Mouse (Mus musculus): ENCODE measurements around the gene Sphk2. TPM values are rescaled to one million over a fixed set of nuclear protein-coding genes. Genes with fewer than 3 reads are reported as not detected.

Gene Sphk2
- polyA plus RNA-seq, 1 experiment from 2014 or later: 15.6 TPM

DNA sequence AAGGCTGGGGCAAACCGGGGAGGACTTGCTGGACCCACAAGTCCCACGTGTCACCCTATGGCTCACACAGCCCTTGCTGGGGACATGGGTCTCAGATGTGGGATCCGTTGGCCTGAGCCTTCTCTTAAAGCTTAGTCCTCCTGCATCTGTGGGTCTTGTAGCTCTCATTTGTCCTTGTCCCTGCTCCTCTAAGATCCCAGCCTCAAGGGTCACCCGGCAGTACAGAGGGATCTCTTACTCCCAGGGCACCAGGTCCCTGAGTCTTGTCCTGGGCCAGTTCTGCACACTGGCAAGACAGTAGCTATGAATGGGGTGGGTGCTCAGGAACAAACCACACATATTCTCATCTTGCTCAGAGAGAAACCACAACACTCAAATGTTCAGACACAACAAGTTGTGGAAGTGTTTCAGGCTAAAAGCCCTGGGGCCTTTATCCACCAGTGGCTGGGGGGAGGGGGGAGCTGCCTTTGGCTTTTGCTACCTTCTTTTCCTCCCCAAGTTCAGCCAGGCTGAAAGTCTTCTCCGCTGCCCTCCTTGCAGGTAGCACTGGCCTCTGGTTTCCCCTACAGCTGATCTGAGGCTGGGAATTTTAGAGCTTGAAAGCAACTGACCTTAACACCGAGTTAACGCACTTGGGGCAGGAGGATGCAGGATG lies 34.3 kb downstream of the Sphk2 start, which contains the start of gene Ntn5:
Gene Ntn5, plus strand, starts transcription at position 627 of the 655 bp plus-strand sequence.
- H3K27me3 ChIP-seq (ENCODE audit: control insufficient read depth, insufficient read depth, low read length): no peaks in the 10 kb centered on the region
- no peaks in the 10 kb centered on the region for H3K9me3 ChIP-seq (ENCODE audit: control insufficient read depth, low read length)
- H3K4me3 ChIP-seq (ENCODE audit: low read depth, low read length): no peak within 1 kb of the TSS
- H3K27ac ChIP-seq (ENCODE audit: low read depth, low read length): no peak within 1 kb of the TSS
- WGBS: 83% methylated on average over 7 of the region's 7 CpGs
- no peak within 1 kb of the TSS for H3K9ac ChIP-seq (replicated peaks; ENCODE audit: low read depth, low read length)
- H3K36me3 ChIP-seq (ENCODE audit: control insufficient read depth, insufficient read depth, low read length): no peaks in the 10 kb centered on the region
- no peaks in the 10 kb centered on the region; the same call in 1 of the 2 replicates for H3K4me1 ChIP-seq (ENCODE audit: control insufficient read depth, insufficient read depth, low read length)
- H3K4me2 ChIP-seq (ENCODE audit: low read depth, low read length): no peak within 1 kb of the TSS
- ATAC-seq (ENCODE audit: low read depth): no peak

DNA sequence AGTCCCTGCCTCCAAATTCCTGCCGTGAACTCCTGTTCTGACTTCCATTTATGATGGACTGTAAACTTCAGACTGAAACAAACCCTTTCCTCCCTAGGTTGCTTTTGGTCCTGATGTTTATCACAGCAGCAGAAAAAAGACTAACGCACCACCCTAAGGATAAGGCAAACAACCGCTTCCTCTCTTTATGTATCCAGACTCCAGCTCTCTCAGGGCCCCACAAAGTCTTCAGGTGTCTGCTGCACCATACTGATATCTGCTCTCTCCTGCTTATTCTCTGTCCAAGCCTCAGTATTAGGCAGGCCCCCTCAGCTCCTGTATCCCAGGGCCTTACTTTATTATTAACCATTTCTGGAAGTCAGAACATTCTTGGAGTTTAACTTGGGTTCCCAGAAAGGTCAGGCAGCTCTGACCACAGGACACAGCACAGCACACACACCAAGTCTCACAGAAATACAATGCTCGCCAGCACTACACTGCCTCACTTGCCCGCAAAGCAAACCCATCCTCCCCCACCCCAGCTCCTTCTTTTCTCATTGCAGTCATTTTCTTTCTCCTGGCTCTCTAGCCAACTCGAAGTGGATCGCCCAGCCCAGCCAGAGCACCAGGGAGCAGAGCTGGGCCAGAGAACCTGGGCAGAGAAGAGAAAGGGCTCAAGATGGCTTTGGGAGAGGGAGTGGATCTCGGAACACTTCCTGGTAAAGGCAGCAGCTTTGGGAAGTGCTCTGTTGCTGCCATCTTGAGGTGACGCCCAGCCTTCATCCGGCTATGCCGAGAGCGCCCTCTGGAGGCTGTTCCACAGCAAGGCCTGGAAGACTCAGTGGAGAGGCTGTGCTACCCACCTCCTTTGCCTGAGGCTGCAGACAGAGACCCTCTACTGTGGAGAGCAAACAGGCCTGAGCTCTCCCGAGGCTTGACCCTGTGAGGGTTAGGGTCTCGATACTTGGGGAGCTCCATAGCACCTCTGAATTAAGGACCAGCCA lies 35.4 kb downstream of the Sphk2 start:
- 30% methylated on average over 14 of the region's 14 CpGs for WGBS
- peak; percentile 64; the same call in 1 of the 2 replicates for ATAC-seq (ENCODE audit: low read depth)

DNA sequence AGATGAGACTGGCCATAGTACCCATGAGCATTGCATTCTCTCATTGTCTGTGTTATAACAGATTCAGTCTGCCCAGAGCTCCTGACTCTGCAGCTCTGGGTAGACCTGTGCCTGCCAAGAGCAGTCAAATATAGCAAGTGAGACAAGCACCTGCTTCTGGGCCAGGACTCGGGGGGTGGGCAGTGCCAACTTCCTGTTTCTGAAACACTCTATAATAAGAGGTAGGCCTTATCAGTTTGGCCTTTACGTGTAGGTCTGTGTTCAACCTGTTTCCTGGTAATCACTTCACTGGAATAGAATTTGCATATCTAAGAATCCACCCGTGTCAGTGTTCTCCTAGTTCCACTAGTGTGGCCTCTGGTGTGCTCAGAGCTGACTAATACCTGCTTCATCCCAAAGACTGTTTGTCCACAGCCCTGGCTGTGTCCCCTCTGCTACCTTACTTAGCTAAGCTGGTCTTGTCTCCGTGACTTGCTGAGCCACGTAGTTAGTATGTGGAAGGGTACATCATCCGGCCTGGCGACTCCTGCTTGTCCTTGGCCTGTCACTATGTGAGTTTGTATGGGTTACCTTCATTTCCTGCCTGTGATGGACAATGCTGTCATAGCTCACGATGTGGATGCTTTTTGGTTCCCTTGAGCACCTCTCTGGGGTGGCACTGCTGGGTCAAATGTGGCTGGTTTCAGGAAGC lies 36.6 kb downstream of the Sphk2 start:
- H3K4me2 ChIP-seq (ENCODE audit: low read depth, low read length): no peak overlapping the region
- H3K36me3 ChIP-seq (ENCODE audit: control insufficient read depth, insufficient read depth, low read length): no peaks in the 10 kb centered on the region
- H3K27ac ChIP-seq (ENCODE audit: low read depth, low read length): no peak overlapping the region
- no peak for ATAC-seq (ENCODE audit: low read depth)
- 88% methylated on average over 8 of the region's 8 CpGs for WGBS
- H3K27me3 ChIP-seq (ENCODE audit: control insufficient read depth, insufficient read depth, low read length): no peaks in the 10 kb centered on the region
- no peak overlapping the region for H3K9ac ChIP-seq (replicated peaks; ENCODE audit: low read depth, low read length)
- no peaks in the 10 kb centered on the region for H3K9me3 ChIP-seq (ENCODE audit: control insufficient read depth, low read length)
- H3K4me3 ChIP-seq (ENCODE audit: low read depth, low read length): no peak overlapping the region
- no peaks in the 10 kb centered on the region; the same call in 1 of the 2 replicates for H3K4me1 ChIP-seq (ENCODE audit: control insufficient read depth, insufficient read depth, low read length)

More for the DNA sequence above, 35.4 kb downstream of the Sphk2 start:
- Histone ChIP-seq H3K9me3 (ENCODE audit: control insufficient read depth, low read length) (no peaks in the 10 kb centered on the region), H3K4me2 (ENCODE audit: low read depth, low read length) (peak overlapping the region; percentile 23), H3K4me3 (ENCODE audit: low read depth, low read length) (no peak overlapping the region), H3K27me3 (ENCODE audit: control insufficient read depth, insufficient read depth, low read length) (no peaks in the 10 kb centered on the region), H3K27ac (ENCODE audit: low read depth, low read length) (no peak overlapping the region), H3K36me3 (ENCODE audit: control insufficient read depth, insufficient read depth, low read length) (no peaks in the 10 kb centered on the region), H3K9ac (replicated peaks; ENCODE audit: low read depth, low read length) (no peak overlapping the region), H3K4me1 (ENCODE audit: control insufficient read depth, insufficient read depth, low read length) (no peaks in the 10 kb centered on the region; the same call in 1 of the 2 replicates)

DNA sequence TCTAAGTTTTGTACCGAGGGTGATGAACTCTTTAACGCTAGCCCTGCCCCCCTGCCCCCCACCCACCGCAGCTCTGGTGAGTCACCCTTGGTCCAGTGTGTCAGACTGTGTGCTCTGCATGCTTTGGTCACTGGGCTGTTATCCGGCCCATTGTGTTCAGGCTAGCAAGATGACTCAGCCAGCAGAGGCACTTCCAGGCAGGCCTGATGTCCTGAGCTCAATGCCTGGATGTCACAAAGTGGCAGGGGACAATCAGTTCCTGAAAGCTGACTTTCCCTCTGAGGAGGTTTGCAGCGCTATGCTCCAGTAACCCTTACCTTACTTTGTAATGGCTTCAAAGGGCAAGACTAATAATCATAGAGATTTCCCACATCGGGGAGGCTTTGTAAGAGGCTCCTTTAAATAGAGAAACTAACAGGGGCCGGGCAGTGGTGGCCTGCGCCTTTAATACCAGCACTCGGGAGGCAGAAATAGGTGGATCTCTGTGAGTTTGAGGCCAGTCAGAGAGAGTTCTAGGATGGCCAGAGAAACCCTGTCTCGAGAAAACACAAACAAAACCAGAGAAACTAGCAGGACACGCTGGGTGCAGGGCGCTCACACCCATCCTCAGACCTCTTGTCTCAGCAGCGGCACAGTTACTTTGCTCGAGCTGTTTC lies 37.7 kb downstream of the Sphk2 start:
- H3K4me3 ChIP-seq (ENCODE audit: low read depth, low read length): no peak overlapping the region
- H3K27me3 ChIP-seq (ENCODE audit: control insufficient read depth, insufficient read depth, low read length): no peaks in the 10 kb centered on the region
- ATAC-seq (ENCODE audit: low read depth): no peak
- 77% methylated on average over 14 of the region's 14 CpGs for WGBS
- H3K4me2 ChIP-seq (ENCODE audit: low read depth, low read length): no peak overlapping the region
- no peaks in the 10 kb centered on the region for H3K9me3 ChIP-seq (ENCODE audit: control insufficient read depth, low read length)
- no peaks in the 10 kb centered on the region for H3K36me3 ChIP-seq (ENCODE audit: control insufficient read depth, insufficient read depth, low read length)
- H3K9ac ChIP-seq (replicated peaks; ENCODE audit: low read depth, low read length): no peak overlapping the region
- H3K4me1 ChIP-seq (ENCODE audit: control insufficient read depth, insufficient read depth, low read length): no peaks in the 10 kb centered on the region; the same call in 1 of the 2 replicates
- no peak overlapping the region for H3K27ac ChIP-seq (ENCODE audit: low read depth, low read length)

DNA sequence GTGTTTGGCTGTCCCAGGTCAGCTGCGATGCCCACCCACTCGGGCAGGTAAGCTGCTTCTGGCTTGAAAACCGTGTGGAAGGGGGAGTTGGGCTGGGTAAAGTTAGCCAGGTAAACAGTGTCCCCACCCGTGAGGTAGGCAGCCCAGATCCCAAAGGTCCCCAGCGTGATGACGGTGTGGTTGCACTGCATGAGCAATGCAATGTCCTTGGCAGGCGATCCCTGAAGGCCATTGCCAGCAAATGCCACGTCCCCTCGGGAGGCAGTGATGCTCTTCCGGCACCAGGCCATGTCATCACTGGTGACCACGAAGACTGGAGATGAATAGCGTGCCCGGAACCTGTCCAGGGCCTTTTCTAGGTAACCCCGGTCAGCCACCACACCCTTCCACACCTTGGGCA lies 39.3 kb downstream of the Sphk2 start:
- no peaks in the 10 kb centered on the region for H3K27me3 ChIP-seq (ENCODE audit: control insufficient read depth, insufficient read depth, low read length)
- no peaks in the 10 kb centered on the region for H3K36me3 ChIP-seq (ENCODE audit: control insufficient read depth, insufficient read depth, low read length)
- H3K4me3 ChIP-seq (ENCODE audit: low read depth, low read length): no peak overlapping the region
- no peaks in the 10 kb centered on the region for H3K9me3 ChIP-seq (ENCODE audit: control insufficient read depth, low read length)
- H3K4me2 ChIP-seq (ENCODE audit: low read depth, low read length): no peak overlapping the region
- H3K4me1 ChIP-seq (ENCODE audit: control insufficient read depth, insufficient read depth, low read length): no peaks in the 10 kb centered on the region; the same call in 1 of the 2 replicates
- H3K9ac ChIP-seq (replicated peaks; ENCODE audit: low read depth, low read length): no peak overlapping the region
- no peak for ATAC-seq (ENCODE audit: low read depth)
- WGBS: 92% methylated on average over 14 of the region's 14 CpGs
- no peak overlapping the region for H3K27ac ChIP-seq (ENCODE audit: low read depth, low read length)

DNA sequence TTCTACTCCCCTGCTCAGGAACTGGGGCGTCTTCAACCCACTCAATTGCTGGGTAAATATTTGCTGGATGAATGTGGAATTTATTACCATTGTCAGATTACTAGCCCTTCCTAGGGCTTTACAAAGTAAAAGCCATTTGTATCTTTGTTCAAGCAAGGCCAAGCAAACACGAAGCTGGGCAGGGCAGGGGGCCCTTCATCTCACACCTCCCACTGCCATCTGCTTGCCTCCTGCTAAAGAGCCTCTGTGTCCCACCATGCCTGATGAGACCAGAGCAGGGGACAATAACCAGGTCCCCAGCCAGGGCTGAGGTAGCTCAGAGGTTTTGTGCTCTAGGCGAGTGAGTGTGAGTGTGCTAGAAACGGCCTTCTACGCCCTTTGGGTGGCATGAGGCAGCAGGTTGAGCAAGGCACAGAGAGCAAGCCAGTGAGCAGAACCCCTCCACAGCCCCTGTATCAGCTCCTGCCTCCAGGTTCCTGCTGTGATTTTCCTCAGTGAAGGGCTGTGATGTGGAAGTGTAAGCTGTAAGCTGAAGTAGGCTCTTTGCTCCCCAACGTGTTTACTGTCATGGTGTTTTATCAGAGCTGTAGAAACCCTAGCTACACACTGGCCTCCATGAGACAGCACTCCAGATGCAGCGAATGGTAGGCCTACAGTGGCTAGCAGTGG lies 40.0 kb downstream of the Sphk2 start:
- 82% methylated on average over 7 of the region's 7 CpGs for WGBS
- no peaks in the 10 kb centered on the region for H3K36me3 ChIP-seq (ENCODE audit: control insufficient read depth, insufficient read depth, low read length)
- H3K4me3 ChIP-seq (ENCODE audit: low read depth, low read length): no peak overlapping the region
- no peaks in the 10 kb centered on the region for H3K27me3 ChIP-seq (ENCODE audit: control insufficient read depth, insufficient read depth, low read length)
- no peak overlapping the region for H3K9ac ChIP-seq (replicated peaks; ENCODE audit: low read depth, low read length)
- ATAC-seq (ENCODE audit: low read depth): no peak
- no peaks in the 10 kb centered on the region for H3K9me3 ChIP-seq (ENCODE audit: control insufficient read depth, low read length)
- H3K27ac ChIP-seq (ENCODE audit: low read depth, low read length): no peak overlapping the region
- no peak overlapping the region for H3K4me2 ChIP-seq (ENCODE audit: low read depth, low read length)
- H3K4me1 ChIP-seq (ENCODE audit: control insufficient read depth, insufficient read depth, low read length): no peaks in the 10 kb centered on the region; the same call in 1 of the 2 replicates

DNA sequence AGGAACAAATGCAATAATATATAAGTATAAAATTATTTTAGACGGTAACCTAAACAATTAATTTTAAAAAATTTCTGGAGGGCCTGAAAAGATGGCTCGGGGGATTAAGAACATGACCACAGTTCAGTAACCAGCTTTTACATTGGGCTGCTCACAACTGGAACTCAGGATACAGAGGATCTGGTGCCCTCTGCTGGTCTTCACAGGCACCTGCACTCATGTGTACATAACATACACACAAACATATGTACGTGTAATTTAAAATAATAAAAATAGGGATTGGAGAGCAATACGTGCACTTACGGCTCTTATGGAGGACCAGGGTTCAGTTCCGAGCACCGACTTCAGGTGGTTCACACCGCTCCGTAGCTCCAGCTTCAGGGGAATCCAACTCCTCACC lies 48.9 kb downstream of the Sphk2 start:
- no peaks in the 10 kb centered on the region for H3K36me3 ChIP-seq (ENCODE audit: control insufficient read depth, insufficient read depth, low read length)
- H3K4me2 ChIP-seq (ENCODE audit: low read depth, low read length): no peak overlapping the region
- no peaks in the 10 kb centered on the region for H3K4me1 ChIP-seq (ENCODE audit: control insufficient read depth, insufficient read depth, low read length)
- WGBS: 96% methylated on average over 9 of the region's 9 CpGs
- no peak overlapping the region for H3K9ac ChIP-seq (replicated peaks; ENCODE audit: low read depth, low read length)
- H3K9me3 ChIP-seq (ENCODE audit: control insufficient read depth, low read length): no peaks in the 10 kb centered on the region
- H3K27ac ChIP-seq (ENCODE audit: low read depth, low read length): no peak overlapping the region
- no peaks in the 10 kb centered on the region for H3K27me3 ChIP-seq (ENCODE audit: control insufficient read depth, insufficient read depth, low read length)
- H3K4me3 ChIP-seq (ENCODE audit: low read depth, low read length): no peak overlapping the region
- ATAC-seq (ENCODE audit: low read depth): no peak

DNA sequence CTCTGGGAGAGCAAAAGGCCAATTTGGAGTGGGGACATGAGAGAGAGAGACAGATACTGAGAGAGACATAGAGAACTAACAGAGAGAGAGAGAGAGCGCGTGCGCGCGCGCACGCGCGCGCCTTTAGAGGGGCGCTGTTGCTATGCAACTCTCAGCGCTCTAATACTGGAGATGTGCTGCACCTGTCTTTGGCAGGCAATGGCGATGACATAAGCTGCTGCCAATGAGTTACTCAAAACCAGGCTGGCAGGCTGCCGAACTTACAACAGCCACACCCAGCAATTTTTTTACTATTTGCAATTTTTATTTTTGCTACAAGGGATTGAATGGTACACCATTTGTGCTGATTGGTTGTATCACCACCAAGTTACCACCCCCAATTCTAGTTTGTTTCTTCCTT lies 50.0 kb downstream of the Sphk2 start:
- ATAC-seq (ENCODE audit: low read depth): no peak
- Histone ChIP-seq H3K4me3 (ENCODE audit: low read depth, low read length) (no peak overlapping the region), H3K27me3 (ENCODE audit: control insufficient read depth, insufficient read depth, low read length) (no peaks in the 10 kb centered on the region), H3K36me3 (ENCODE audit: control insufficient read depth, insufficient read depth, low read length) (no peaks in the 10 kb centered on the region), H3K27ac (ENCODE audit: low read depth, low read length) (no peak overlapping the region), H3K4me1 (ENCODE audit: control insufficient read depth, insufficient read depth, low read length) (no peaks in the 10 kb centered on the region), H3K9ac (replicated peaks; ENCODE audit: low read depth, low read length) (no peak overlapping the region), H3K4me2 (ENCODE audit: low read depth, low read length) (no peak overlapping the region), H3K9me3 (ENCODE audit: control insufficient read depth, low read length) (no peaks in the 10 kb centered on the region)
- 82% methylated on average over 14 of the region's 14 CpGs for WGBS
